Mouse (Mus musculus): ENCODE results near the gene Thop1. TPM values are rescaled to one million over a fixed set of nuclear protein-coding genes. Genes with fewer than 3 reads are reported as not detected.

Thop1 gene
- polyA plus RNA-seq, 1 experiment from 2014 or later: 56.9 TPM

GRCm38 (mm10) chr10:81123500-81123899 lies 53.7 kb downstream of the Thop1 start:
- no peak for ATAC-seq (ENCODE audit: insufficient read depth, low FRiP score, low read depth)
- peaks cover 49% of the 10 kb centered on the region for H3K36me3 ChIP-seq
- H3K27me3 ChIP-seq (replicated peaks): no peaks in the 10 kb centered on the region
- no peak overlapping the region for H3K4me3 ChIP-seq (replicated peaks)
- no peak overlapping the region for H3K4me2 ChIP-seq
- H3K9ac ChIP-seq: no peak overlapping the region
- H3K9me3 ChIP-seq: no peaks in the 10 kb centered on the region
- no peak overlapping the region for H3K27ac ChIP-seq
- H3K4me1 ChIP-seq: no peaks in the 10 kb centered on the region
- 78% methylated on average over 11 of the region's 11 CpGs for WGBS

Small RNA genes within 50 kb of the gene (microRNA-seq; reads per million reads assigned to microRNA genes)
- gene Mir5615-1 (not detected), gene Mir5615-2 (not detected)

Other genes with a start within 250 kb of the Thop1 start
- 1,556 and 1,602 TPM in 2 replicates for gene Oaz1, start 243.4 kb upstream of the Thop1 start, polyA plus RNA-seq (2015; fragmentation: Nextera tagmentation; extraction: Ambion mirVana)
- gene Lingo3, start 226.0 kb upstream of the Thop1 start, polyA plus RNA-seq (2015; fragmentation: Nextera tagmentation; extraction: Ambion mirVana): 0.24 TPM in 2 replicates
- 245 and 261 TPM in 2 replicates for gene Lsm7, start 214.8 kb upstream of the Thop1 start, polyA plus RNA-seq (2015; fragmentation: Nextera tagmentation; extraction: Ambion mirVana)
- 37.1 and 41.9 TPM in 2 replicates for gene Sppl2b, start 214.8 kb upstream of the Thop1 start, polyA plus RNA-seq (2015; fragmentation: Nextera tagmentation; extraction: Ambion mirVana)
- gene Tmprss9, start 198.2 kb upstream of the Thop1 start, polyA plus RNA-seq (2015; fragmentation: Nextera tagmentation; extraction: Ambion mirVana): 0.06 TPM in 1 of 2 replicates, not detected in the other
- 317 and 334 TPM in 2 replicates for gene Timm13, start 169.1 kb upstream of the Thop1 start, polyA plus RNA-seq (2015; fragmentation: Nextera tagmentation; extraction: Ambion mirVana)
- gene Lmnb2, start 151.8 kb upstream of the Thop1 start, polyA plus RNA-seq (2015; fragmentation: Nextera tagmentation; extraction: Ambion mirVana): 38.1 and 46.1 TPM in 2 replicates
- 33.6 TPM in 2 replicates for gene Gadd45b, start 140.0 kb upstream of the Thop1 start, polyA plus RNA-seq (2015; fragmentation: Nextera tagmentation; extraction: Ambion mirVana)
- gene Gng7, start 55.1 kb upstream of the Thop1 start, polyA plus RNA-seq (2015; fragmentation: Nextera tagmentation; extraction: Ambion mirVana): 4.8 and 4.9 TPM in 2 replicates
- gene Diras1, start 44.4 kb upstream of the Thop1 start, polyA plus RNA-seq (2015; fragmentation: Nextera tagmentation; extraction: Ambion mirVana): 0.73 and 1.1 TPM in 2 replicates
- 17.7 and 17.9 TPM in 2 replicates for gene Slc39a3, start 32.6 kb upstream of the Thop1 start, polyA plus RNA-seq (2015; fragmentation: Nextera tagmentation; extraction: Ambion mirVana)
- gene Sgta, start 9.9 kb upstream of the Thop1 start, polyA plus RNA-seq (2015; fragmentation: Nextera tagmentation; extraction: Ambion mirVana): 159 and 163 TPM in 2 replicates
- 10.6 and 11.4 TPM in 2 replicates for gene Creb3l3, start 28.8 kb downstream of the Thop1 start, polyA plus RNA-seq (2015; fragmentation: Nextera tagmentation; extraction: Ambion mirVana)
- 159 and 181 TPM in 2 replicates for gene Map2k2, start 35.9 kb downstream of the Thop1 start, polyA plus RNA-seq (2015; fragmentation: Nextera tagmentation; extraction: Ambion mirVana)
- gene Zbtb7a, start 65.2 kb downstream of the Thop1 start, polyA plus RNA-seq (2015; fragmentation: Nextera tagmentation; extraction: Ambion mirVana): 56.2 and 60.1 TPM in 2 replicates
- 41.8 and 44.9 TPM in 2 replicates for gene Pias4, start 97.9 kb downstream of the Thop1 start, polyA plus RNA-seq (2015; fragmentation: Nextera tagmentation; extraction: Ambion mirVana)
- 517 and 544 TPM in 2 replicates for gene Eef2, start 106.6 kb downstream of the Thop1 start, polyA plus RNA-seq (2015; fragmentation: Nextera tagmentation; extraction: Ambion mirVana)
- gene Dapk3, start 113.0 kb downstream of the Thop1 start, polyA plus RNA-seq (2015; fragmentation: Nextera tagmentation; extraction: Ambion mirVana): 61.9 and 65.4 TPM in 2 replicates
- 0.10 TPM in 1 of 2 replicates, not detected in the other for gene 4930442H23Rik, start 113.8 kb downstream of the Thop1 start, polyA plus RNA-seq (2015; fragmentation: Nextera tagmentation; extraction: Ambion mirVana)
- 0.18 and 0.26 TPM in 2 replicates for gene Nmrk2, start 132.0 kb downstream of the Thop1 start, polyA plus RNA-seq (2015; fragmentation: Nextera tagmentation; extraction: Ambion mirVana)
- 1.6 and 1.9 TPM in 2 replicates for gene Atcay, start 160.8 kb downstream of the Thop1 start, polyA plus RNA-seq (2015; fragmentation: Nextera tagmentation; extraction: Ambion mirVana)
- gene Zfr2, start 163.1 kb downstream of the Thop1 start, polyA plus RNA-seq (2015; fragmentation: Nextera tagmentation; extraction: Ambion mirVana): 8.8 and 10.4 TPM in 2 replicates
- gene Matk, start 182.9 kb downstream of the Thop1 start, polyA plus RNA-seq (2015; fragmentation: Nextera tagmentation; extraction: Ambion mirVana): 3.4 and 3.8 TPM in 2 replicates
- 217 and 233 TPM in 2 replicates for gene Mrpl54, start 196.9 kb downstream of the Thop1 start, polyA plus RNA-seq (2015; fragmentation: Nextera tagmentation; extraction: Ambion mirVana)
- gene Apba3, start 196.9 kb downstream of the Thop1 start, polyA plus RNA-seq (2015; fragmentation: Nextera tagmentation; extraction: Ambion mirVana): 54.4 and 58.1 TPM in 2 replicates
- 32.6 and 38.7 TPM in 2 replicates for gene Tjp3, start 221.5 kb downstream of the Thop1 start, polyA plus RNA-seq (2015; fragmentation: Nextera tagmentation; extraction: Ambion mirVana)
- 43.1 and 47.6 TPM in 2 replicates for gene Pip5k1c, start 222.9 kb downstream of the Thop1 start, polyA plus RNA-seq (2015; fragmentation: Nextera tagmentation; extraction: Ambion mirVana)